Mouse (Mus musculus) G1E (cell line): ENCODE results near the gene Rps6kc1.

ENCODE experiments used
- CTCF ChIP-seq: IDR thresholded peaks from 2 replicates; pipeline ENCODE4 v1.5.1; 2012; ENCODE audit warnings: low read depth, low read length, inconsistent platforms, mixed read lengths
- GATA1 ChIP-seq: IDR thresholded peaks from 2 replicates; pipeline ENCODE4 v1.6.1; 2012; ENCODE audit warnings: borderline replicate concordance, low read length, inconsistent platforms, mixed read lengths
- TAL1 ChIP-seq: conservative IDR thresholded peaks from 2 replicates; pipeline ENCODE4 v1.6.1; 2012; ENCODE audit warnings: low read depth, low read length, inconsistent platforms, mixed read lengths

GRCm38 (mm10) chr1:190928370-190929009, 16.9 kb upstream of the Rps6kc1 start:
- TF ChIP-seq TAL1 (no peak), GATA1 (no peak), CTCF (no peak)
